Mouse (Mus musculus): ENCODE results near the gene 1110051M20Rik. TPM values are rescaled to one million over a fixed set of nuclear protein-coding genes. Genes with fewer than 3 reads are reported as not detected.

1110051M20Rik gene
- polyA plus RNA-seq, 1 experiment from 2014 or later, result 69.4 TPM

DNA sequence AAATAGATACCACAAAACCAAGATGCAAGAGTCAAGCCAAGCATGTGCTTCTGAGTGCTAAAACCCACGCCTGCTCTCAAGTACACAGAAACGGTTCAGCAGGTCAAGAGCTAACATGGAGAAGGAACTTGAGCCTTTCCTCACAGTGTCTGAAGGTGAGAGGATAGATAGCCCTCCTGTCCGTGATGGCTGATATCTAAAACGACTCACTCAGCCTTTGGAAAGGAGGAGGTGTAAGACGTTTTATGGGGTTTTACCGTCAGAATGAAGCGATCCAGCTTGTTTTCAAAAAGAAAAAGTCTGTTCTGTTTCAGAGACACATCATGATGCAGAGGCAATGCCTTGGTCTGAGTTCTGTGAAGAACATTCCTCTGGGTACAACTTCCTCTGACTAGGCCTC lies 130.3 kb downstream of the 1110051M20Rik start:
- Histone ChIP-seq H3K9ac (ENCODE audit: low read length) (no peak overlapping the region), H3K4me3 (ENCODE audit: low read length) (no peak overlapping the region), H3K4me2 (ENCODE audit: low read depth, low read length) (no peak overlapping the region), H3K27ac (ENCODE audit: low read length) (no peak overlapping the region), H3K9me3 (ENCODE audit: control insufficient read depth, low read length) (no peaks in the 10 kb centered on the region), H3K27me3 (ENCODE audit: control insufficient read depth, insufficient read depth, low read depth, low read length) (no peaks in the 10 kb centered on the region), H3K36me3 (ENCODE audit: control insufficient read depth, insufficient read depth, low read length) (no peaks in the 10 kb centered on the region), H3K4me1 (replicated peaks; ENCODE audit: control insufficient read depth, insufficient read depth, low read length) (peaks cover 14% of the 10 kb centered on the region)
- ATAC-seq (ENCODE audit: low read depth), result peak; percentile 32; the same call in 1 of the 2 replicates
- 43% methylated on average over 7 of the region's 7 CpGs for WGBS

DNA sequence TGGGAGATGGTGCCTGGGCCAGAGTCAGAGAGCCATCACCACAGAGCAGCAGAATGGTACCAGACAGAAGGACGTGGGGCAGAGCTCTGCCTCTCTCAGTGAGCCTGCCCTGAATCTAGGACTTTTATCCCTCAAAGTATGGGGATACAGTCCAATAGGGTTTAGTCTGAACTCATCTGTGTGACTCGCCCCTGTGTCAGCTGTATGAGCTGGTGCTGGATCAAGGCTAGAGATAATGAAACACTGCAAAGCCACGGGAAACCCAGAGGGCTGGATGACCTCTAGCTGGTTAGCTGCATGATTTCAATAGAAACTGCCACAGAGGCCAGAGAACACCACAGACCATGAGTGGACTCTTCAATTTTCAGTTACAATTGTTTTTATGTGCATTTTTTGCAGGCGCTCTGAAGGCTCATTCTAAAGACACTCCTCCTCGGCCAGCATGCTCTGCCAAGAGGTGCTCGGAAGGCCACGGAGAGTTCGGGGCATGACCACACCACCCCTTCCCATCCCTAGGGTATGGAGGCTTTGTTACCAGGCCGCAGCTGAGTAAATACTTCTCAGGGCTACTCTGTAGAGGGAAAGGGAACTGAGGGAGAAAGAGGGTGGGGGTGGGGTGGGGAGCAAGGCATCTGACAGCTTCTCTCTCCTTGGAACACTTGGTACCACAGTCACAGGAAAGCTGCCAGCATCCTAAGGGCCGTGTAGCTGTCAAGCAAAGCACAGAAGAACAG lies 131.8 kb downstream of the 1110051M20Rik start:
- Histone ChIP-seq H3K9ac (ENCODE audit: low read length) (peak overlapping the region; percentile 39; the same call in 1 of the 2 replicates), H3K9me3 (ENCODE audit: control insufficient read depth, low read length) (no peaks in the 10 kb centered on the region), H3K4me3 (ENCODE audit: low read length) (no peak overlapping the region), H3K4me2 (ENCODE audit: low read depth, low read length) (no peak overlapping the region), H3K4me1 (replicated peaks; ENCODE audit: control insufficient read depth, insufficient read depth, low read length) (peaks cover 11% of the 10 kb centered on the region), H3K36me3 (ENCODE audit: control insufficient read depth, insufficient read depth, low read length) (no peaks in the 10 kb centered on the region), H3K27ac (ENCODE audit: low read length) (peak overlapping the region; percentile 86), H3K27me3 (ENCODE audit: control insufficient read depth, insufficient read depth, low read depth, low read length) (no peaks in the 10 kb centered on the region)
- ATAC-seq (ENCODE audit: low read depth), result peak; percentile 88
- 22% methylated on average over 10 of the region's 10 CpGs for WGBS

DNA sequence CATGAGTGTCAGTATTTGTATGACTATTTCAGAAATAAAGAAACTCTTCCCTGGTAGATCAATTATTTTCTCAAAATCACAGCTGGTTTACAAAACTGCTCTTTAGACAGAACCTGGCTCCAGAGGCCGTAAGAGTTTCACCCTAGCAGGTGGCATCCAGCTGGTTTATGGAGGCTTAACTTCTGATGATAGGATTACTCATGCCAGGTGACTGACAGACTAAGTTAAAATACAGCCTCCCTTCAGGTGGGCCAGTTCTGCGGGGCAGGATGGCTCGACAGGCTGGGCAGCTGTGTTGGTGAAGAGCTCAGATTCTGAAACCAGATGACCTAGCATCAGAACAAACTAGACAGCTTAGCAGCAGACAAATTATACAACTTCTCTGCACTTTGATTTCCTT lies 135.0 kb downstream of the 1110051M20Rik start:
- WGBS, result 68% methylated on average over 3 of the region's 3 CpGs
- Histone ChIP-seq H3K27ac (ENCODE audit: low read length) (no peak overlapping the region), H3K4me1 (replicated peaks; ENCODE audit: control insufficient read depth, insufficient read depth, low read length) (peaks cover 11% of the 10 kb centered on the region), H3K4me3 (ENCODE audit: low read length) (no peak overlapping the region), H3K9ac (ENCODE audit: low read length) (no peak overlapping the region), H3K27me3 (ENCODE audit: control insufficient read depth, insufficient read depth, low read depth, low read length) (no peaks in the 10 kb centered on the region), H3K4me2 (ENCODE audit: low read depth, low read length) (no peak overlapping the region), H3K36me3 (ENCODE audit: control insufficient read depth, insufficient read depth, low read length) (no peaks in the 10 kb centered on the region), H3K9me3 (ENCODE audit: control insufficient read depth, low read length) (no peaks in the 10 kb centered on the region)
- ATAC-seq (ENCODE audit: low read depth), result no peak

DNA sequence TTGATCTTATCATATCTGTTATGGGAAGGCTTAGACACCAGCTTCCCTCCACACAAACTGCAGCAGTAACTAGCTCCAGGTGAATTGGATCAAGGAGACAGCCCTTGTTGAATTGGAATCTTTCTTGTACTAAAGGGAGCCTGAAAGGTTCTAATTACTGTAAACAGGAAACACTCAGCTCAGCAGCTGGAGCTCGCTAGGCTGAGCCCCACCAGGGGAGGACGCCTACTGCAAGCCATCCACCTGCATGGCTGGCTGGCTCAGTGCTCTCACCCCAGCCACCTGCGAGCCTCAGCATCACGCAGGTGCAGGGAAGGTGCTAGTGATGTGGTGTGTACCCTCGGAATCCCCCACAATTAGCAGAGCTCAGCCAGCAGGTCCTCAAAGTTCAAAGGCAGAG lies 135.8 kb downstream of the 1110051M20Rik start:
- WGBS, result 35% methylated on average over 5 of the region's 5 CpGs
- ATAC-seq (ENCODE audit: low read depth), result no peak
- H3K9me3 ChIP-seq (ENCODE audit: control insufficient read depth, low read length), result no peaks in the 10 kb centered on the region
- H3K4me3 ChIP-seq (ENCODE audit: low read length), result no peak overlapping the region
- no peak overlapping the region for H3K4me2 ChIP-seq (ENCODE audit: low read depth, low read length)
- no peaks in the 10 kb centered on the region for H3K36me3 ChIP-seq (ENCODE audit: control insufficient read depth, insufficient read depth, low read length)
- peaks cover 11% of the 10 kb centered on the region for H3K4me1 ChIP-seq (replicated peaks; ENCODE audit: control insufficient read depth, insufficient read depth, low read length)
- no peaks in the 10 kb centered on the region for H3K27me3 ChIP-seq (ENCODE audit: control insufficient read depth, insufficient read depth, low read depth, low read length)
- no peak overlapping the region for H3K9ac ChIP-seq (ENCODE audit: low read length)
- no peak overlapping the region for H3K27ac ChIP-seq (ENCODE audit: low read length)

DNA sequence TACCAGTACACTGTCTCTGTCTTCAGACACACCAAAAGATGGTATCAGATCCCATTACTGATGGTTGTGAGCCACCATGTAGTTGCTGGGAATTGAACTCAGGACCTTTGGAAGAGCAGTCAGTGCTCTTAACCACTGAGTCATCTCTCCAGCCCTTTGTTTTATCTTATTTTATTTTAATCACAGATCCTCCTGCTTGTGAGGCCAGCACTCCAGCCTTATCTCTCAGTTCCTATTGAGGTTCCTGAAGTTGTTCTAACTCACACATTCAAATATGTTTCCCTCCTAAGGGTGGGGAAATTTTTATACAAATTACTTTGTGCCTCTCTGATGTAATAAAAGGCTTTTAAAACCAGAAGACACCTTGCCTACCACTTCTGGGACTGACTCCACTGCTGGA lies 137.9 kb downstream of the 1110051M20Rik start:
- Histone ChIP-seq H3K9ac (ENCODE audit: low read length) (no peak overlapping the region), H3K27me3 (ENCODE audit: control insufficient read depth, insufficient read depth, low read depth, low read length) (no peaks in the 10 kb centered on the region), H3K4me3 (ENCODE audit: low read length) (no peak overlapping the region), H3K27ac (ENCODE audit: low read length) (no peak overlapping the region), H3K9me3 (ENCODE audit: control insufficient read depth, low read length) (no peaks in the 10 kb centered on the region), H3K36me3 (ENCODE audit: control insufficient read depth, insufficient read depth, low read length) (no peaks in the 10 kb centered on the region), H3K4me1 (replicated peaks; ENCODE audit: control insufficient read depth, insufficient read depth, low read length) (no peaks in the 10 kb centered on the region), H3K4me2 (ENCODE audit: low read depth, low read length) (no peak overlapping the region)
- ATAC-seq (ENCODE audit: low read depth), result no peak

DNA sequence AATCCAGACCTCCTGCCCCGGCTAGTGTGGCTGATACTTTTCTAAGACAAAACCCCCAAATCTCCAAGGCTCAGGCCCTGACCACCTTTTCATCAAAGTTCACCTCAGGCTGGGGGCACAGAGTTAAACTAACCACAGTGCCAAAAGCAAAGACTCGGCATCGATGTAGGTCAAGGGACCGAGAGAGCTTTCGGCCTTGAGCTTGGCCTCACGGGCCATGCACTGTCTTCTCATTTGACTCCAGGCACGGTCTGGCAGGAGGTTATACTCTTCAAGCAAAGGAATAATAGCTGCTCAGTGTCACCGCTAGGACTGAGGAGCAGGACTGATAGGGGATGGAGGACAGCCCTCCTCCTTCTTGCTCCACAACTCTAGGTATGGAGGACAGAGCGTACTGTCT lies 138.6 kb downstream of the 1110051M20Rik start:
- ATAC-seq (ENCODE audit: low read depth), result no peak
- Histone ChIP-seq H3K9me3 (ENCODE audit: control insufficient read depth, low read length) (no peaks in the 10 kb centered on the region), H3K4me2 (ENCODE audit: low read depth, low read length) (no peak overlapping the region), H3K36me3 (ENCODE audit: control insufficient read depth, insufficient read depth, low read length) (no peaks in the 10 kb centered on the region), H3K4me1 (replicated peaks; ENCODE audit: control insufficient read depth, insufficient read depth, low read length) (no peaks in the 10 kb centered on the region), H3K27me3 (ENCODE audit: control insufficient read depth, insufficient read depth, low read depth, low read length) (no peaks in the 10 kb centered on the region), H3K27ac (ENCODE audit: low read length) (no peak overlapping the region), H3K9ac (ENCODE audit: low read length) (no peak overlapping the region), H3K4me3 (ENCODE audit: low read length) (no peak overlapping the region)
- WGBS, result 94% methylated on average over 9 of the region's 9 CpGs

DNA sequence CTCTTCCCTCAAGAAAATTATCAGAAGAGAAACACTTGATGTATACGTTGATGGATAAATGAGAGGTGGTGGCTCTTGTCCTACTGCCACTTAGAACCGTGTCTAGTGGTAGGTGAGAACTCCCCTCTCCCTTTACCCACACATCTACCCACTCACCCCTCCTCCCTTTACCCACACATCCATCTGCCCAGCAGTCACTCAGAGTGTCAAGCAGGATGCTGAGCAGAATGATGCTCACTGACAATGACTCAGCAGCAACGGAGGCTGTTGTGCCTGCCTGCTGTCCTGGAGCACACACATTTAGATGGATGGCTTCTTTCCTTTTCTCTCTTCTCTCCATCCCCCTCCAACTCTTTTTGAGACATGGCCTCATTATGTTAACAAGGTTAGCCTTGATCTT lies 141.7 kb downstream of the 1110051M20Rik start:
- Histone ChIP-seq H3K4me1 (replicated peaks; ENCODE audit: control insufficient read depth, insufficient read depth, low read length) (no peaks in the 10 kb centered on the region), H3K4me2 (ENCODE audit: low read depth, low read length) (no peak overlapping the region), H3K9me3 (ENCODE audit: control insufficient read depth, low read length) (no peaks in the 10 kb centered on the region), H3K36me3 (ENCODE audit: control insufficient read depth, insufficient read depth, low read length) (no peaks in the 10 kb centered on the region), H3K27ac (ENCODE audit: low read length) (no peak overlapping the region), H3K27me3 (ENCODE audit: control insufficient read depth, insufficient read depth, low read depth, low read length) (no peaks in the 10 kb centered on the region), H3K9ac (ENCODE audit: low read length) (no peak overlapping the region), H3K4me3 (ENCODE audit: low read length) (no peak overlapping the region)
- ATAC-seq (ENCODE audit: low read depth), result no peak
- 38% methylated on average over 3 of the region's 3 CpGs for whole genome bisulfite sequencing

DNA sequence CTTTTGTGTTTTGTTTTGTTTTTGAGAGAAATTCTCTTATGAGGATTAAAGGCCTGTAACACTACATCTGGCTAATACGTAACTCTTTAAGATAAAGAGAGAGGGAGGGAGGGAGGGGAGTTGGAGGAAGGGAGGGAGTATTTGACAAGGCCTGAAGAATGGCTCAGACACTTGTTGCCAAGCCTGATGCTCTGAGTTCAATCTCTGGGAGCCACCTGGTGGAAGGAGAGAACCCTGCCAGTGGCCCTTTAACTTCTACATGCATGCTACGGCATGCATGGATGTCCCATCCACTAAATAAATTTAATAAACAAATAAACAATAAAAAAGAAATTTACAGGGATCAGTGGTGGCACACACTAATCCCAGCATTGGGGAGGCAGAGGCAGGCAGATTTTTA lies 142.7 kb downstream of the 1110051M20Rik start:
- Histone ChIP-seq H3K9ac (ENCODE audit: low read length) (no peak overlapping the region), H3K36me3 (ENCODE audit: control insufficient read depth, insufficient read depth, low read length) (no peaks in the 10 kb centered on the region), H3K27me3 (ENCODE audit: control insufficient read depth, insufficient read depth, low read depth, low read length) (no peaks in the 10 kb centered on the region), H3K4me3 (ENCODE audit: low read length) (no peak overlapping the region), H3K4me2 (ENCODE audit: low read depth, low read length) (no peak overlapping the region), H3K9me3 (ENCODE audit: control insufficient read depth, low read length) (no peaks in the 10 kb centered on the region), H3K27ac (ENCODE audit: low read length) (no peak overlapping the region), H3K4me1 (replicated peaks; ENCODE audit: control insufficient read depth, insufficient read depth, low read length) (no peaks in the 10 kb centered on the region)
- WGBS, result 55% methylated on average over 2 of the region's 2 CpGs
- no peak for ATAC-seq (ENCODE audit: low read depth)

DNA sequence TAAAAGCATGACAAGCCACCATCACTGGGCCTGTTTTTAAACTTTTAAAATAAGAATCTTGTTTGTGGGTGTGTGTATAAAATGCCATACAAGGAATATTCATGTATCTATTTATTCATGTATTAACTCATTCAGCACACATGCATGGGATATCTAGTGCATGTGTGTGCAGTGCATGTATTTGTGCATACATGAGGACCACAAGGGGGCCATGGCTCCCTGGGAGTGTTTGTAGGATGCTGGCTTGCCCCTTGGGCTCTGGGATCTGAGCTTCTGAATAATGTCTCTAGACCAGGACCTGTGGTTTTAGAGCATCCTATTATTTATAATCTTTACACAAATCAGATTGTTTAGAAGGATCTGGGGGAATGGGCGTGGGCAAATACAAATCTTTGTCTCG lies 143.7 kb downstream of the 1110051M20Rik start:
- Histone ChIP-seq H3K27ac (ENCODE audit: low read length) (no peak overlapping the region), H3K4me2 (ENCODE audit: low read depth, low read length) (no peak overlapping the region), H3K9me3 (ENCODE audit: control insufficient read depth, low read length) (no peaks in the 10 kb centered on the region), H3K4me1 (replicated peaks; ENCODE audit: control insufficient read depth, insufficient read depth, low read length) (no peaks in the 10 kb centered on the region), H3K27me3 (ENCODE audit: control insufficient read depth, insufficient read depth, low read depth, low read length) (no peaks in the 10 kb centered on the region), H3K4me3 (ENCODE audit: low read length) (no peak overlapping the region), H3K36me3 (ENCODE audit: control insufficient read depth, insufficient read depth, low read length) (no peaks in the 10 kb centered on the region), H3K9ac (ENCODE audit: low read length) (no peak overlapping the region)
- no peak for ATAC-seq (ENCODE audit: low read depth)
- 91% methylated on average over 2 of the region's 2 CpGs for WGBS

DNA sequence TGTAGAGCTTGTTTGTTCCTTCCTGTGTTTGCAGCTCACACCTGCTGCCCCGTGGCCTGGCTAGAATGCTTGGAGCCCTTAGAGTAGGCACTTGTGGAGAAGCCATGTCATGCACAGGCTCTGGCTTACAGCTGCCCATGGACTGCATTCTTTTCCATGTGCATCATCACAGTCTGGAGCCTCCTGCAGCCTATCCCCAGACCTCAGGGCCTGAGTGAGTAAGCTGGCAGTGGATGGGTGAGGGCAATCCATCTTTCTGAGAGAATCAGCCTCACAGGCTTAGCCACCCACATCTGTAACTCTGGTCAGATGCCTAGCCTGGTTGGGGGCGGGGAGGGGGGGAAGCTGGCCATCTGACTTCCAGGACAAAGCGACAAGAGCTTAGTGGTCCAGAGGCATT lies 145.3 kb downstream of the 1110051M20Rik start:
- Histone ChIP-seq H3K27ac (ENCODE audit: low read length) (no peak overlapping the region), H3K4me2 (ENCODE audit: low read depth, low read length) (no peak overlapping the region), H3K36me3 (ENCODE audit: control insufficient read depth, insufficient read depth, low read length) (no peaks in the 10 kb centered on the region), H3K4me3 (ENCODE audit: low read length) (no peak overlapping the region), H3K9me3 (ENCODE audit: control insufficient read depth, low read length) (no peaks in the 10 kb centered on the region), H3K27me3 (ENCODE audit: control insufficient read depth, insufficient read depth, low read depth, low read length) (no peaks in the 10 kb centered on the region), H3K9ac (ENCODE audit: low read length) (no peak overlapping the region), H3K4me1 (replicated peaks; ENCODE audit: control insufficient read depth, insufficient read depth, low read length) (no peaks in the 10 kb centered on the region)
- 36% methylated on average over 3 of the region's 3 CpGs for WGBS
- ATAC-seq (ENCODE audit: low read depth), result peak; percentile 80
